Mouse (Mus musculus) MEL (cell line): ENCODE measurements around the gene Napsa. TPM values are rescaled to one million over a fixed set of nuclear protein-coding genes. Genes with fewer than 3 reads are reported as not detected.

ENCODE experiments used
- DNase-seq: peaks from one replicate; pipeline ENCODE4 v3.0.0; 2011; ENCODE audit warnings: low read depth, low spot score
- H3K27ac ChIP-seq: 2 replicates; pipeline ENCODE4 v1.5.1; 2012; ENCODE audit warnings: low read depth, mild to moderate bottlenecking, control low read depth, low read length, moderate library complexity; ENCODE audit not compliant: control insufficient read depth
- H3K27me3 ChIP-seq, 2 experiments: fragments of 150-350 bp in 1 of 2; sonication (generic) in 1 of 2; 2 replicates each; pipeline ENCODE4 v1.6.1; 2012; ENCODE audit warnings: low read length in 2 of 2, mild to moderate bottlenecking in 2 of 2, improper control_type of control experiment in 1 of 2, moderate library complexity in 1 of 2; ENCODE audit not compliant: insufficient read depth in 2 of 2, control insufficient read depth in 1 of 2
- H3K36me3 ChIP-seq, 2 experiments: 2 replicates each; pipeline ENCODE4 v1.6.1; 2012 to 2014; ENCODE audit warnings: low read length in 2 of 2, improper control_type of control experiment in 1 of 2, inconsistent platforms in 1 of 2, mild to moderate bottlenecking in 1 of 2; ENCODE audit not compliant: insufficient read depth in 2 of 2, control insufficient read depth in 1 of 2
- H3K4me1 ChIP-seq, 2 experiments: fragments of 150-350 bp in 1 of 2; sonication (generic) in 1 of 2; 2 replicates each; pipeline ENCODE4 v1.6.1; 2012; ENCODE audit warnings: low read length in 2 of 2, improper control_type of control experiment in 1 of 2, mild to moderate bottlenecking in 1 of 2; ENCODE audit not compliant: insufficient read depth in 2 of 2, control insufficient read depth in 1 of 2
- H3K4me3 ChIP-seq, 2 experiments: fragments of 150-350 bp in 1 of 2; sonication (generic) in 1 of 2; 2 replicates each; pipeline ENCODE4 v1.5.1; 2012; ENCODE audit warnings: low read depth in 2 of 2, low read length in 2 of 2, mild to moderate bottlenecking in 2 of 2, moderate library complexity in 2 of 2, control low read depth in 1 of 2, improper control_type of control experiment in 1 of 2; ENCODE audit not compliant: control insufficient read depth in 1 of 2, insufficient read depth in 1 of 2
- H3K79me2 ChIP-seq: 2 replicates; pipeline ENCODE4 v1.6.1; 2012; ENCODE audit warnings: mild to moderate bottlenecking, low read length, moderate library complexity; ENCODE audit not compliant: control insufficient read depth, poor library complexity, insufficient read depth
- H3K9ac ChIP-seq: 2 replicates; pipeline ENCODE4 v1.6.1; 2012; ENCODE audit warnings: low read depth, mild to moderate bottlenecking, control low read depth, low read length, moderate library complexity; ENCODE audit not compliant: control insufficient read depth, poor library complexity, severe bottlenecking
- H3K9me3 ChIP-seq: fragments of 150-350 bp; sonication (generic); replicated peaks from 2 replicates; pipeline ENCODE4 v1.6.1; 2012; ENCODE audit warnings: mild to moderate bottlenecking, low read length, improper control_type of control experiment, moderate library complexity; ENCODE audit not compliant: insufficient read depth
- BHLHE40 ChIP-seq: IDR thresholded peaks from 2 replicates; pipeline ENCODE4 v1.6.1; 2012; ENCODE audit warnings: low read depth, mild to moderate bottlenecking, inconsistent platforms, low read length, improper control_type of control experiment, borderline replicate concordance
- CHD1 ChIP-seq: IDR thresholded peaks from 2 replicates; pipeline ENCODE4 v1.6.1; 2012; ENCODE audit warnings: low read depth, mild to moderate bottlenecking, inconsistent platforms, low read length, improper control_type of control experiment
- CHD2 ChIP-seq: IDR thresholded peaks from 2 replicates; pipeline ENCODE4 v1.6.1; 2011; ENCODE audit warnings: low read length, improper control_type of control experiment
- CTCF ChIP-seq, 3 experiments: IDR thresholded peaks in 2 of 3; conservative IDR thresholded peaks in 1 of 3; 2 replicates each; pipeline ENCODE4 v1.5.1; 2011 to 2012; ENCODE audit warnings: low read length in 3 of 3, low read depth in 2 of 3, mild to moderate bottlenecking in 2 of 3, improper control_type of control experiment in 1 of 3, inconsistent platforms in 1 of 3, mixed read lengths in 1 of 3, moderate library complexity in 1 of 3; ENCODE audit not compliant: control insufficient read depth in 1 of 3, insufficient read depth in 1 of 3, poor library complexity in 1 of 3, severe bottlenecking in 1 of 3
- E2F4 ChIP-seq: IDR thresholded peaks from 2 replicates; pipeline ENCODE4 v1.6.1; 2011; ENCODE audit warnings: low read depth, low read length, improper control_type of control experiment, borderline replicate concordance
- GATA1 ChIP-seq: IDR thresholded peaks from 2 replicates; pipeline ENCODE4 v1.6.1; 2011; ENCODE audit warnings: low read depth, low read length, improper control_type of control experiment
- HCFC1 ChIP-seq: IDR thresholded peaks from 2 replicates; pipeline ENCODE4 v1.6.1; 2012; ENCODE audit warnings: low read depth, mild to moderate bottlenecking, inconsistent platforms, low read length, improper control_type of control experiment, moderate library complexity
- KAT2A ChIP-seq: conservative IDR thresholded peaks from 2 replicates; pipeline ENCODE4 v1.6.1; 2012; ENCODE audit warnings: low read depth, low read length, improper control_type of control experiment, inconsistent platforms
- MEF2A ChIP-seq: IDR thresholded peaks from 2 replicates; pipeline ENCODE4 v1.6.1; 2014; ENCODE audit warnings: low read depth, mild to moderate bottlenecking, inconsistent platforms, low read length, improper control_type of control experiment; ENCODE audit not compliant: poor library complexity, insufficient replicate concordance, severe bottlenecking; ENCODE audit errors: extremely low read depth
- MXI1 ChIP-seq: IDR thresholded peaks from 2 replicates; pipeline ENCODE4 v1.6.1; 2011; ENCODE audit warnings: mild to moderate bottlenecking, low read depth, low read length, improper control_type of control experiment
- POLR2A ChIP-seq, 2 experiments: IDR thresholded peaks; 2 replicates each; pipeline ENCODE4 v1.6.1; 2011 to 2012; ENCODE audit warnings: low read length in 2 of 2, mild to moderate bottlenecking in 2 of 2, control low read depth in 1 of 2, improper control_type of control experiment in 1 of 2, low read depth in 1 of 2, moderate library complexity in 1 of 2; ENCODE audit not compliant: control insufficient read depth in 1 of 2, insufficient read depth in 1 of 2, poor library complexity in 1 of 2
- POLR2AphosphoS2 ChIP-seq: IDR thresholded peaks from 2 replicates; pipeline ENCODE4 v1.6.1; 2011; ENCODE audit warnings: low read length, improper control_type of control experiment
- RAD21 ChIP-seq: IDR thresholded peaks from 2 replicates; pipeline ENCODE4 v1.6.1; 2011; ENCODE audit warnings: mild to moderate bottlenecking, low read depth, low read length, improper control_type of control experiment
- RCOR1 ChIP-seq: IDR thresholded peaks from 2 replicates; pipeline ENCODE4 v1.6.1; 2012; ENCODE audit warnings: low read depth, mild to moderate bottlenecking, inconsistent platforms, low read length, improper control_type of control experiment
- SIN3A ChIP-seq: IDR thresholded peaks from 2 replicates; pipeline ENCODE4 v1.6.1; 2012; ENCODE audit warnings: low read length, improper control_type of control experiment, inconsistent platforms
- TAL1 ChIP-seq: IDR thresholded peaks from 2 replicates; pipeline ENCODE4 v1.6.1; 2012; ENCODE audit warnings: mild to moderate bottlenecking, inconsistent platforms, low read length, moderate library complexity, mixed read lengths
- UBTF ChIP-seq: IDR thresholded peaks from 2 replicates; pipeline ENCODE4 v1.6.1; 2012; ENCODE audit warnings: low read depth, mild to moderate bottlenecking, inconsistent platforms, low read length, improper control_type of control experiment, moderate library complexity, borderline replicate concordance; ENCODE audit not compliant: insufficient read depth
- USF1 ChIP-seq: IDR thresholded peaks from 2 replicates; pipeline ENCODE4 v1.6.1; 2014; ENCODE audit warnings: low read depth, mild to moderate bottlenecking, inconsistent platforms, low read length, improper control_type of control experiment, moderate library complexity
- ZC3H11A ChIP-seq: IDR thresholded peaks from 2 replicates; pipeline ENCODE4 v1.6.1; 2012; ENCODE audit warnings: low read depth, mild to moderate bottlenecking, inconsistent platforms, low read length, improper control_type of control experiment
- ZKSCAN1 ChIP-seq: IDR thresholded peaks from 2 replicates; pipeline ENCODE4 v1.6.1; 2012; ENCODE audit warnings: low read depth, mild to moderate bottlenecking, inconsistent platforms, low read length, improper control_type of control experiment, moderate library complexity
- ZMIZ1 ChIP-seq: IDR thresholded peaks from 2 replicates; pipeline ENCODE4 v1.6.1; 2012; ENCODE audit warnings: low read depth, mild to moderate bottlenecking, inconsistent platforms, low read length, improper control_type of control experiment, moderate library complexity
- ZNF384 ChIP-seq: IDR thresholded peaks from 2 replicates; pipeline ENCODE4 v1.6.1; 2012; ENCODE audit warnings: low read depth, mild to moderate bottlenecking, inconsistent platforms, low read length, improper control_type of control experiment
- polyA plus RNA-seq, 2 experiments: library from polyadenylated mRNA; stranded (reverse) in 1 of 2; unstranded in 1 of 2; fragments of >175 nt in 1 of 2; fragments of >200 nt in 1 of 2; gene quantifications; 2 replicates each; pipeline versions ENCODE4 v1.2.1 to v1.2.4; 2012; ENCODE audit warnings: low replicate concordance in 2 of 2, low read depth in 1 of 2; ENCODE audit not compliant: insufficient read length in 2 of 2, insufficient read depth in 1 of 2, missing spikeins in 1 of 2
- total RNA-seq: library from RNA; depleted of rRNA; stranded (reverse); fragments of 300-350 nt; gene quantifications from 2 replicates; pipeline ENCODE4 v1.2.3, GENCODE M21; 2012

Napsa gene
- total and polyA plus RNA-seq, 3 experiments, result 0.33 TPM; not detected in 2

- no peaks in the 10 kb centered on the region for H3K27me3 ChIP-seq
- H3K4me3 ChIP-seq, result no peak overlapping the region
- H3K27ac ChIP-seq, result no peak overlapping the region
- 0 out of 4 replicates have a peak, but pooled peaks cover 0 to 2% of the 10 kb centered on the region in 2 experiments for H3K36me3 ChIP-seq
- TF ChIP-seq KAT2A, result no peak
- H3K9me3 ChIP-seq, result no peaks in the 10 kb centered on the region
- no peak overlapping the region for H3K9ac ChIP-seq
- no peaks in the 10 kb centered on the region; the same call in 1 of the 2 replicates for H3K79me2 ChIP-seq
- no peak for DNase-seq
- peaks cover 0 to 6% of the 10 kb centered on the region in 2 experiments; a peak in 2 of 4 replicates for H3K4me1 ChIP-seq
Observed at GRCm38 (mm10) chr7:44531207-44531606, 41.0 kb upstream of the Napsa start.

GRCm38 (mm10) chr7:44531946-44532732, 40.0 kb upstream of the Napsa start, which contains the start of gene Spib:
Gene Spib (minus strand): TSS chr7:44532071.
- no peaks in the 10 kb centered on the region for H3K9me3 ChIP-seq
- DNase-seq, result no peak
- H3K27ac ChIP-seq, result no peak within 1 kb of the TSS

DNA sequence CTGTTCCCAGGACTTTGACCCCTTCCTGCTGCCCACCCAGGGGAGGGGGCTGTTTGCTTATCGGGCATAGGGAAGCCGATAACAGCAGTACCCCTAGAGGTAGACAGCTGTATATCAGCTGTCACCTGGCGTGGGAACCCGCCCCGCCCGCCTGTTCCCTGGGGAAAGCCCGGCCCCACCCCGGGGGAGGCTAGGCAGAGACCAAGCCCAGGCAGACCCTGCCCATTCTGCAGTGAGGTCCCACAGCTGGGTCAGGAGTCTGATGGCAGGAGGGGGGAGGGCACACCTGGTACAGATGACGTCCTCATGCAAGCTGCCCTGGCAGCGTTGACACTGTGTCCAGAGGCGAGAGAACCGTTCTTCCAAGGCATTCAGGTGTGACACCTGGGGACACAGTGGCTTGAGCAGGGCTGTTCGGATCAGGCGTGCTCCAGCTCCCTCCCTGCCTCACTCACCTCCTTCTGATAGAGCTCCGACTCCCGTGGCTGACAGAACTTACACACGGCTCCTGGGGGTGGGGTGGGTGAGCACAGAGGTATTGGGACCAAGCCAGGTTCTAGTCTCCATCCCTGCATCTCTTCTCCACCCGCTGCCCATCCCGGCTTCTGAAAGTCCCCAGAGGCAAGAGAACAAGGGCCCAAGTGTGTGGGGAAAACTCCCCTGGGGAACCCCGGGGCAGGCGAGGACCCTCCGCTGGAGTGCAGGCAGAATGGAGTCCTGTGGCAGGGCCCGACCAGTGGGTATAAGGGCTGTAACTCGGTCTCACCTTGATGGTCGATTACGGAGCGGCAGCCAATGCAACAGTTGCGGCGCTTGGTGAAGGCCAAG, 39.0 kb upstream of the Napsa start:
- no peaks in the 10 kb centered on the region for H3K79me2 ChIP-seq
- H3K4me3 ChIP-seq, result no peak overlapping the region
- H3K9ac ChIP-seq, result no peak overlapping the region
- no peak overlapping the region for H3K27ac ChIP-seq
- TF ChIP-seq TAL1 (no peak), CHD1 (no peak), ZNF384 (no peak), CTCF (IDR thresholded peaks at IDR 0.05 in 2 of 3, conservative IDR thresholded peaks at IDR 0.05 in 1 of 3; ENCODE audit: control insufficient read depth in 1 of 3, insufficient read depth in 1 of 3, low read depth in 2 of 3, low read length in 3 of 3, poor library complexity in 1 of 3, severe bottlenecking in 1 of 3) (no peak), MEF2A (no peak), KAT2A (no peak), SIN3A (no peak), POLR2A (IDR thresholded peaks at IDR 0.05; ENCODE audit: control insufficient read depth in 1 of 2, insufficient read depth in 1 of 2, low read depth in 1 of 2, low read length in 2 of 2, poor library complexity in 1 of 2) (no peak), RCOR1 (no peak), USF1 (no peak), GATA1 (no peak), E2F4 (no peak), HCFC1 (no peak), POLR2AphosphoS2 (no peak), ZMIZ1 (no peak)
- DNase-seq, result no peak
- H3K9me3 ChIP-seq, result no peaks in the 10 kb centered on the region
- peaks cover 0 to 6% of the 10 kb centered on the region in 2 experiments; a peak in 2 of 4 replicates for H3K4me1 ChIP-seq
- 0 out of 4 replicates have a peak, but pooled peaks cover 0 to 2% of the 10 kb centered on the region in 2 experiments for H3K36me3 ChIP-seq
- H3K27me3 ChIP-seq, result no peaks in the 10 kb centered on the region

More at GRCm38 (mm10) chr7:44531946-44532732, 40.0 kb upstream of the Napsa start, which contains the start of gene Spib:
- Histone ChIP-seq H3K27me3 (no peaks in the 10 kb centered on the region), H3K79me2 (no peaks in the 10 kb centered on the region; the same call in 1 of the 2 replicates), H3K4me3 (no peak within 1 kb of the TSS), H3K4me1 (peaks cover 0 to 6% of the 10 kb centered on the region in 2 experiments; a peak in 2 of 4 replicates), H3K36me3 (0 out of 4 replicates have a peak, but pooled peaks cover 0 to 2% of the 10 kb centered on the region in 2 experiments), H3K9ac (no peak within 1 kb of the TSS)
- TF ChIP-seq TAL1 (no peak), RAD21 (no peak), MXI1 (no peak), BHLHE40 (no peak), CHD2 (no peak), HCFC1 (no peak), CTCF (IDR thresholded peaks at IDR 0.05 in 2 of 3, conservative IDR thresholded peaks at IDR 0.05 in 1 of 3; ENCODE audit: control insufficient read depth in 1 of 3, insufficient read depth in 1 of 3, low read depth in 2 of 3, low read length in 3 of 3, poor library complexity in 1 of 3, severe bottlenecking in 1 of 3) (no peak), E2F4 (no peak), ZC3H11A (no peak), KAT2A (no peak), UBTF (no peak), ZNF384 (no peak), ZKSCAN1 (no peak)
